Mouse (Mus musculus) gastrocnemius, postnatal 25 days (tissue): ENCODE results near the gene Sp6. TPM values are rescaled to one million over a fixed set of nuclear protein-coding genes. Genes with fewer than 3 reads are reported as not detected.
A peak's percentile ranks its signal among the peaks of the same experiment; 100 is the strongest.

Experiments used
- DNase-seq: peaks from one replicate; pipeline ENCODE4 v3.0.0; 2022
- total RNA-seq, 2 experiments: library from RNA; stranded (reverse); gene quantifications; 1 replicate in 1 of 2; 2 replicates in 1 of 2; pipeline ENCODE4 v1.2.3; 2021

The Sp6 gene
- total RNA-seq, 2 experiments from 2014 or later = 0.10 TPM; not detected in 1

GRCm38 (mm10) chr11:97021873-97022484, 8.8 kb downstream of the Sp6 start:
- peak; percentile 68 for DNase-seq

DNA sequence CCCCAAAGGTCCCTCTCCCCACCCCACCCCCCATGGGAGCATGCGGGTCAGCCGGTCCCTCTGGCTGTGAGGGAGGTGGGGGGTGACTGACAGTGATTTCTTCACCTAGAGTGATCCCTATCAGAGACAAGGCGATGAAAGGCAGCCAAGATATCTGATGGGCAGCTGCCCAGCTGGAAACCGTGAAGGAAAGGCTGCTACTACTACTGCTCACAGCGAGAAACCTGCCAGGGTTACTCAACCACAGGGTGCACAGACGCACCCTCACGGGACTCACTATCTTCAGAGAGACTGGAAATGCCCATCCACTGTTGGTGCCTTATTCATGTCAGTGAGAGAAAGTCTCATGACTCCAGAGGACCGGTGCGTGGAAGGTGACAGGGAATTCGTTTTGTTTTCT, 11.8 kb downstream of the Sp6 start:
- no peak for DNase-seq

DNA sequence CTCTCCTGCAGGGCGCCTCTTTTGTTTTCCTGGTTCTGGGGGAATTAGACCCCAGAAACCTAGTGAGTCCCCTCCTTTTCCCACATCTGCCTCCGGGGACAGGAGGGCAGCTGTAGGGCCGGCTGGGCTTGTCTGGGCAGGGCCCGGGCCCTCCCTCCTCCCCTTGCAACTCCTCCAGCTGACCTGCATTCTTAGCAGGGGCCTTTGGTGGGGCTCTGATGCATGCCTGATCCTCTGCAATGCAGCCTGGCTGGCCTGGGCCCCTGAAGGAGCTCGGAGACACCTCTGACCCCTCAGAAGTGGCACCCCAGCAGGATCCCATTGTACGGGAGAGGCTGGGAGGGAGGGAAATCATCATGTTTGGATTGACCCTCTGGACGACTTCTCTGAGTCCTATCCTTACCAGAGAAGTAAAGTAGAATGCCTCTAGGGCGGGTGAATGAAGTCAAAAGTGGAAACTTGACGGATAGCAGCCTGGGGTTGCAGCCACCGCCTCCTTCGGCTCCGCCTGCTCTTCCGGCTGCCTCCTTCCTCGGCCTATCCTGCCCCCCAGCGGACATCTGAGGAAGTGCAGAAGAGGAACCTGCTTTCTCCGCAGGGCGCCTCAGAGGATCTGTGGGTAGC, 12.6 kb downstream of the Sp6 start:
- DNase-seq = peak; percentile 76

DNA sequence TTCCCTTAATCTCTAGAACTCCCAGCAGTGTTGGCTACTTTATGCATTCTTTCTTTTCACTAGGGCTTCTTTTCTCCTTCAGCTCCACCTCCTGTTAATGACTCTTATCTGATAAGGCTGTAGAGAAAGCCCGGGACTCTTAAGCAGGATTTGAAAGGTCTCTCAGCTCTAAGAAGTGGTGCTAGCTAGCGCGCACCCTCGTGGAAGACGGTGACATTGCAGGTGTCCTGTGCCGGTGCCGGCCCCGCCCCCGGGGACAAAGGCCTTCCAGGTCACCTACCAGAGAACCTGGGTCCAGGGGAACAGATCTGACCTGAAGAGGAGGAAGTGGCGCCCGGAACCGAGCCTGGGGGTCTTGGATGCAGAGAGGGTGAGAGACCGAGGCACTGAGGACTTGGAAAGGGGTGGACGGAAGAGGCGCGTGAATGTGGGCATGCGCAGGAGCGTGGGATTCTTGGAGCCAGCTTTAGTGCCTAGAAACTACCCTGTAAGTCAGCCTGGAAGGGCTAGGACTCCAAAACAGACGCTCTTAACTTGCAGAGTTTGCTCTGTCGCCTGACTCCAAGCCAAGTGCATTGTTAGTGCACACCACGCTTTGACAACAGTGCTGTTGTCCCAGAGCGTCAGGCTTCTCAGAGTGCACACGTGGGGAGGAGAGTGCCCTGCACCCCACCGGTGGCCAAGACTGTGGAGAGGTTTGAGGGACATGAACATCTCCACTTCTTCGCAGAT, 16.7 kb downstream of the Sp6 start, which contains the start of gene Scrn2:
TSS of gene Scrn2 (plus strand) at position 253 of the 732 bp plus-strand sequence.
- peak; percentile 73 for DNase-seq

GRCm38 (mm10) chr11:97030426-97030825, 17.2 kb downstream of the Sp6 start:
- no peak for DNase-seq

DNA sequence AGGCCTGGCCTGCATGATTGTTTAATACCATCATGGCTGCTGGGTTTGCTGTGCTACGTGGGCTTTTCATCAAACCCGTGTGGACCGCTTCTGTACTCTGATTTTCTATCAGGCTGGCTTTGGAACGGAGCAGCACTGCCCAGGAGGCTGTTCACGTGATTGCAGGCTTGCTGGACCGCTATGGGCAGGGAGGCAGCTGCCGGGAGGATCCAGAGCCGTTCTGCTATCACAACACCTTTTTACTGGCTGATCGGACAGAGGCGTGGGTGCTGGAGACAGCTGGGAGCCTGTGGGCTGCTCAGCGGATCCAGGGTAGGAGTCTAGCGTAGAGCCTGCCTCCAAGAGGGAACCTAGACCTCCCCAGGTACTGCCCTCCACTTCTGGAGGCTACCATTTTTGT, 18.8 kb downstream of the Sp6 start:
- no peak for DNase-seq

GRCm38 (mm10) chr11:97032499-97032898, 19.3 kb downstream of the Sp6 start:
- no peak for DNase-seq

DNA sequence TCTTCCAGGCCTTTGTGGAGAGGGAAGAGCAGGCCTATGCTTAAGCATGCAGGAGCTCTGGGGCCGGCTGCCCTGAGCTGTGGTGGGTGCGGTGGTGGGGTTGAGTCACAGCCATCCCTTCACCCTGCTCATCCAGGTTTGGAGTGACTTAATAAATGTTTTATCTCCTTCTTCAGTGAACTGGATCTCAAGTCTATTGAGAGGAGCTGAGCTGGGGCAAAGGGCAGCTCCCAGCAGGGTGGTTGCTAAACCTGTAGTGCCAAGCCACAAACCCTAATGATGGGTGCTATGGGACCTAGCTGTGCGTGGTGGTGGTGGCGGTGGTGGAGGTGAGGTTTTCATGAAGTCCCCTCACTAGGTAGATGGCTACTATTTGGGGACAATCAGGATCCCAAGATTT, 20.6 kb downstream of the Sp6 start:
- DNase-seq = no peak

DNA sequence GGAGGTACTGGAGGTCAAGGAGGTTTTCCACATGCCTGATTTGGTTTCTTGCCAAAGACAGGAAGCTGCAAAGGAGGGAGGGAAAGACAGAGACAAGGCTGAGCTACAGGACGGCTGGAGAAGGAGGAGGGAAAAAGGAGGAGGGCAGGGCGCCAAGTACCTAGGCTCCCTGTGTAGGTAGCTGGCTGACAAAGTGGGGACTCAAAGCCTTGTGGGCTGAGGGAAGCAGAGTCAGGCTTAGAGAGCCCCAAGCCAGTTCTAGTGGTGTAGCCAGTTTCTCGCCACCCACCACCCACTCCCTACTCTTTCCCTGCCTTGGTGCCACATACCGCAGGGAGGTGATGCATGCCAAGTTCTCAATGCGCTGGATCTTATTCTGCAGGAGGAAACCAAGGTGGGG, 22.9 kb downstream of the Sp6 start:
- no peak for DNase-seq

DNA sequence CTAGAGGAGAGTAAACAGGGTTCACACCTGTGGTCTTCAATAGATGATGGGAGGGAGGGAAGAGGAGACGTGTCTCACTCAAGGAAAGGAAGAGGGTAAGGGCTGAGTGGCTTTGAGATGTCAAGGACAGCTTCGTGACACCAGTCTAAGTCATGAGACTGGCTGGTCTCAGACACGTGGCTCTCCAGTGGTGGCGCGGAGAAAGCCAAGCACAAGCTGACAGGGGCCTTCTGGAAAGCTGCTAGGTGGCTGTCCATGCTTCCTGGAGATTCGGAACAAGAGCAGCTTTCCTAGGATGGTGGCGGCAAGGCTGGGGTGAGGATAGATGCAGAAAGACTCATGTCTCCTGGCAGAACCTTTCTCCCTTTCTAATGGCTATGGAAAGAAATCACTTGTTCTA, 25.7 kb downstream of the Sp6 start:
- no peak for DNase-seq

DNA sequence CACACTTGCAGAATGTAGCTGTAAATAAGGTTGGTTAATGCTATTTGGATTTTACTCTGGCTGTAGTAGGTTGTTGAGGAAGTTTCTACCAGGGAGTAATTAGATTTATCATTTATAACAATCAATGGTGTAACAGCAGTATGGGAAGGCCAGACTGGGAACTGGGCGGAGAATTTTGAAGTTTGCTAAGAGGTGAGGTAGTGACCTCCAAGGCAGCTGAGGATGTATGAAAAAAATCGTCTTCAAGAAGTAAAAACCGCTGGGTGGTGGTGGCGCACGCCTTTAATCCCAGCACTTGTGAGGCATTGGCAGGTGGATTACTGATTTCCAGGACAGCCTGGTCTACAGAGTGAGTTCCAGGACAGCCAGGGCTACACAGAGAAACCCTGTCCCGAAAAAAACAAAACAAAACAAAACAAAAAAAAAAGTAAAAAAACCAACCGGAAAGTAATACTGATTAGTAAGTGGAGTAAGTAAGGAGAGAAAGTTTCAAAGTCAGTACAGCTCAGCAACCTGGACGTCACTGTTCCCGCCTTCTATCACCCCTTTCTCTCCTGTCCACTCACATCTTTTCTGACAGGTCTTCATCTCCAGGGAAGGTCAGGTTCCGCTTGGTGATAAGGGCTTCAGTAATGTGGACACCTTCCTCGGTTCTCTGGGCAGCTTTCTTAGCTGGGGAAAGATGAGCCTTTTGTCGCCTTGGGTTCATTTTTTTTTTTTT, 27.3 kb downstream of the Sp6 start:
- DNase-seq = no peak

DNA sequence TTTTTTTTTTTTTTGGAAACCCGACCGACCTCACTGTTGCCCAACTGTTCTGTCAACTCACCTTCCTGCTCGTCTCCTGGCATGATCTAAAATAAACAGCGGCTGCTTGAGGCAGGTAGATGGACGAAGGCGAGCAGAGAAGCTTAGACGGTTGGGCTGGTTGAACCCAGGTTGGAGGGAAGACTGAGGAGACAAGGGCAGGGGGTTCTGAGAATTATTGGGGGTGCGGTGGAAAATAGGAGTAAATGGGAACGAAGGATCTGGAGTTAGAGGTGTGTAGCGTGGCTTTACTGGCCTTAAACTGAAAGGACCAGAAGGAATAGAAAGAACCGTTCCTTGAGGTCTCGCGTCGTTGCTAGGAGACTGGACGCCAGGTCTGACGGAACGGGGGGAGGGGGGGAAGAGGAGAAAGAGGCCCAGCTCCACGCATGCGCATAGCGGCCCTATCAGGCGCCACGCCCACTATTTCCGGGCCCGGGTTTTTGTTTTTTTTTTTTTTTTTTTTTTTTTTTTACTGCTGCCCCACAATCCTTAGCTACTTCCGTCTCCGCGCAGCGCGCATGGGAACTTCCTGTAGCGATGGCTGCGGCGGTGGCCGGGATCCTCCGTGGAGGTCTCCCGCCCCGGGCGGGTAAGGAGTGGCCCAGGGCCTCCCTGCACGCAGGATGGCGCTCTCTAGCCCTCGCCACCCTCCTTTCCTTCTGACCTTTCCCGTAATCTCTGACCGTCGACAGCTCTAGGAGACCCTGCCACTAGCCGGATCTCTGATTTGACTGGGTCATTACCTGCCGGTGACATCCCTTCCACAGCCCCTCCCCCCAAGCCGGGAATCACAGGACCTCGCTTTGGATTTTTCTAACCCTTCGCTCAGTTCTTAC, 28.1 kb downstream of the Sp6 start, which contains the start of the genes Lrrc46 and Mrpl10:
TSS of gene Lrrc46 (minus strand) at position 386 of the 878 bp plus-strand sequence.
TSS of gene Mrpl10 (plus strand) at position 539 of the 878 bp plus-strand sequence.
- DNase-seq = peak; percentile 84

GRCm38 (mm10) chr11:97044902-97045301, 31.7 kb downstream of the Sp6 start:
- DNase-seq = no peak

GRCm38 (mm10) chr11:97045861-97046260, 32.7 kb downstream of the Sp6 start:
- DNase-seq = no peak

DNA sequence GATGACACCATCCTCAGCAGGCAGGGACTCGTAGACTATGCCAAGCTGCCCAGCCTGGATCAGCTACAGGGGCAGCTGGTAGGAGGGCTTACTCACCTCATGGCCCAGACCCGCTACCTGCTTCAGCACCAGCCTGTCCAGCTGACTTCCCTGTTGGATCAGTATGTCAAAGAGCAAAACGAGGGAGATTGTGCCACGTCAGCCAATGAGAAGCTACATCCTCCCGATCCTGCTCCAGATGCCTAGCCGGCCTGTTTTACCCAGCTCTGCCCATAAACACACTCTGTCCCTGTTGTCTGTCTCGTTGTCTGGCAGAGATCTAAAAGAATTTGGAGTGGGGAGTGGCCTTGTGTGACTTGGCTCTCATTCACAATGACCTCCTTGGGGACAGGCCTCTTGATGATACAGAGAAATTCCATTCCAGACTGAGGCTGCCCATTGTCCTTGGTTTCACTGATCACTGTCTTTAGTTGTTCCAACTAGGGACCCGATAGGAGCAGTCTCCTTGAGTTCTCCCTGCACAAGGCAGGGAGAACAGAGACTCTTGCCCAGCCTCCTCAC, 35.0 kb downstream of the Sp6 start:
- no peak for DNase-seq

GRCm38 (mm10) chr11:97049492-97050085, 36.4 kb downstream of the Sp6 start:
- no peak for DNase-seq

DNA sequence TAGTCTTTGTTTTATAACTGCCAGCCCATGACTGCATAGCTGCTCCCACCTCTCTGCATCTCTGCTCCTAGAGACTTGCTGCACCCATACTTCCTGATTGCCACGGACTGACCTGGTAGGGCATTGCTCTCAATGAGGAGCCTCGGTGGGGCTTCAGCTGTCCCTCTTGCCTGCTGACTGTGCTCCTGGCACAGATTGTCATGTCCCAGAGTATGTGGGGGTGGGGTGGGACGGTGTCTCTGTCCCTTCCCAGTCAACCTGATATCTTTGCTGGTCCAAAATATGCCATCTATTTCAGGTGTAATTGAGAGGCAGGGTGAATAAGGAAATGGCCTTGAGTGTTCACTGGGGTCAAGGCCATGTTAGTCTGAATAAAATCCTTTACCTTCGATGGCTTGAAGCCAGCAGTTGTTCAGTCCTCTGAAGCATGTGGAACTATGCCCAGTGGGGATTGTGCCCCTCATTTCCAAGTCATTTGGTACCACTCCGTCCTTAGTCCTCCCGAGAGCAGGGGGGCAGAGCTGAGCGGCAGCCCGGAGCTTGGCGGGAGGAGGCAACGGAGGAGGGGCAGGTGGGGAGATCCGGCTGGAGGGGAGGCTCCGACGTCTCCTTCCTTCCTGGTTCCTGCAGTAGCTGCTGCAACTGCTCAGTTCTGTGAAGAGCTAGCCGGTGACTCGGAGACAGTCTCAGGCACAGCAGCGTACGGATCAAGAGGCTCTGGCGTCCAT, 37.2 kb downstream of the Sp6 start, which contains the start of gene Osbpl7:
TSS of gene Osbpl7 (plus strand) at position 413 of the 728 bp plus-strand sequence.
- DNase-seq = peak; percentile 74

DNA sequence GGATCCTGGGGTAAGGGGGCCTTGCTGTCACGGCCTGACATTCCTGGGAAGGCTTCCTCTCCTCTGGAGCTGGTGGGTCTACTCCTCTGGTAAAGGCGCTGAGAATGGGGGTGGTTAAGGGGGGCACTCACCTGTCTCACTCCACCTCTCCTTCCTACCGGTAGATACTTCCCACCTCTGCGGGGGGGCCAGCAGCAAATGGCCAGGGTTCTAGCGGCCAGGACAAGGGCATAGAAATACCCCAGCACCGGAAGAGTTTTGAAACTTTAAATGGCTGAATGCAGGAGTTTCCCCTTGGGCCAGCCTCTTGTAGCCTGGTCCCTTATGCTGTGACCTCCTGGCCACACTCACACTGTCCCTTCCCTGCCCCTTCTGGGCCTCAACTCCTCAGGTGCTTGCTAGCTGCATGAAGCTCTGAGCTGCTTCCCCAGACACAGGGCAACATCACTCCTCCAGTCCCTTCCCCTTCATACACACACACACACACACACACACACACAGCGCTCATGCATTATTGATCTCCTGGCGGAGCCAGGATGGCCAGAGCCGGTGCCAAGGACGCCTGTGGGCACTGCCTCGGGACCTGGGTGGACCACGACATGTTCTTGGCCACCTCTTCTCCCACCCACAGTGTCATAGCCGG, 37.9 kb downstream of the Sp6 start:
- no peak for DNase-seq

- no peak for DNase-seq
These were observed 39.0 kb downstream of the Sp6 start for GRCm38 (mm10) chr11:97052219-97052646.
